Mouse (Mus musculus): ENCODE measurements around the gene Map3k20.

GRCm38 (mm10) chr2:72351329-72351728 lies 65.9 kb downstream of the Map3k20 start:
- TF ChIP-seq CTCF (IDR thresholded peaks at IDR 0.05; ENCODE audit: low read depth) (no peak), EP300 (IDR thresholded peaks at IDR 0.05; ENCODE audit: low read depth) (no peak)

Measured in liver, embryonic 14.5 days (tissue).